Mouse (Mus musculus): Measurements from ENCODE around the gene Ankrd31.

GRCm38 (mm10) chr13:96748109-96748845, at the start of gene Ankrd31:
- TF ChIP-seq CTCF (IDR thresholded peaks at IDR 0.05; ENCODE audit: insufficient read depth, low read length), result no peak
- no peak for TF ChIP-seq POLR2A (IDR thresholded peaks at IDR 0.05; ENCODE audit: borderline replicate concordance, extremely low read depth, low read depth, low read length)

Data from lung, adult 2 months (tissue).